Mouse (Mus musculus) gastrocnemius, postnatal 4 days (tissue): ENCODE measurements at regions not wholly inside any gene's neighbourhood (a gene's known extent, or its start where the extent isn't known, plus 50 kb on each side); places are given as distances from the start of the nearest gene placed in this dataset.
"Not testable (repeated sequence)": the region's sequence is repeated elsewhere in the genome, so short reads cannot be mapped to it uniquely, and the experiment has no call there.

Experiments used
- DNase-seq, 2 experiments: peaks; one replicate each; pipeline ENCODE4 v3.0.0; 2021 to 2022; ENCODE audit warnings: low spot score in 2 of 2, mixed read lengths in 2 of 2

DNA sequence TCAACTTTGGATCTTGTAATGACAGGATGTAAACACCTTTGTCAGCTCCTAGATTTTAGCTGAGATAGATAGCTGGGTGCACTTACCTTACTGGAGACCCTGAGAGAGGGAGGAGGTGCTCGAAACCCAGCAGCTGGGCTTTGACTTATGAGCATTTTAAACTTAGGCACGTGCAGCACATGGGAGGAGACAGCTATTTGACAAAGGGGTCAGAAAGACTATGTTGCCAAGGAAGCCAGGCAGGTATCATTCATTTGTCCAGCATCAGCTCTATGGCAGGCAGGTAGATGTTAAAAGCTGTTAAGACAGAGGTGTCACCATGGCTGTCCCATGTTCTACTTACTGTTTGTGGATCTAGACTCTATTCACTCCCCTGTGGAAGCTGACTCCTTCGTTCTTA, 120.0 kb upstream of the Tet2 start:
- no peak for DNase-seq

DNA sequence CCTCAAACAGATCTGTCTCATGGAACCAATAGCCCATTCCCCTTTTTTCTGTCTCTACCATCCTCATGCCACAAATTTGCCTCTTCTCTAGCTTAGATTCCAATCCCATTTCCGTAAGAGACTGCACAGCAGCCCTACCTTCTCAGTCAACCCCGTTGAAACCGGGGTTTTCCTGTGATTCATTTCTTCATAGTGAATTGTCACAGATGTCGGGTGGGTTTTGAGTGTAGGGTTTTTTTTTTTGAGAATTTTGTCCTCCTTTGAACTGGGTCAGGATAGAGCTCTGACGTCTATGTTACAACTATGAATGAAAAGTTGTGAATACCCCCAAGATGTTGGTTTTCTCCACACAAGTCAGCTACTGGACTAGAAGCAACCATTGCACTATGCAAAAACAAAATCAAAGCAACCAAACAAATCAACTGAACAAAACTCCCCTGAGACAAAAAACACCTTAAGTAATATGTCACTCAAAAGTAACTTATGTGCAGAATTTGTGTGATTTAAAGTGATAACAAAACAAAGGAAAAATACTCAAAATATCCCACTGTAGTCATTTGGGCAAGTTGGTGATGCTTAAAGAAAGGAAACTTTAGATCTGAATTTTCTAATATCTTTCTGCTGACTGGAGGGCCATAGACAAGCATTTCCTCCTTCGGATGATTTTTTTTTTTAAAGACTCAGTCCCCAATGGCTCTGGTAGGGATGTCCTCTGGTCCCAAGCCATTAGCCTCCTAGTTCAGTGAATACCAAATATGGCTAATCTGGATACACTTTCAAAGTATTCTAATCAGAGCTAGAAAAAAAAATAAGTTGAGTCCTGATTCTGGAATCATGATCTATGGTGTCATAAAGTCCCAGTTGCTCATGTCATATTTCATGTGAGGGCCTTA, 120.7 kb upstream of the Tet2 start:
- no peak for DNase-seq

DNA sequence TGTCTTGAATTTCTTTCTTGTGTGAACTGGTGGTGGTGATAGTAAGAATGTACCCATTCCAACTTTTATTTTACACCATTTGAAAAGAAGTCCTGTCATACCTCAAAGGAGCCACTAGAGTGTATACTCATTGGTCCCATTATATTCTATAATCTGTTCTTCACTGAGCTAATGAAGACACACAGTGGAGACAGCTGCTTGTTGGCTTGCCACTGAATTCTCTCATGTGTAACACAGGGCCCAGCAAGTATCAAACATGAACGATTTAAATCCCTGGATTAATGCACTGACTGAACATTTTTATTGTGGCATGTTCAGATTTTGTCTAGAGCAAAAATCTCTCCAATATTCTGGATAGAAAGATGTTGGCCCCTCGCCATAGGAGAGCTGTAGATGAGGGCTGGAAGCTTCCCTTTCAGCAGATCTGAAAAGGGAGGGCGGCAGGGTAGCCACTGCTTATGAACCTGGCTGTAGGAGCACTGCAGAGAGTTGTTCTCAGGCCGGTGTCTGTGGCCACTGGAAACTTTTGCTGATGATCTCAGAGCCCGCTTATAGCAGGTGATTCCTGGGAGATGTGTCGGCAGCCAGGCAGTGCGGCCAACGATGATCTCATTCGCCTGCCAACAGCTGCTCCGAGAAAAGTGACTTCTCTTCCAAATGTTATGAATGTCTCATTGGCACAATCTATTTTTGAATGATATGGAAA, 128.0 kb upstream of the Tet2 start:
- peak in 1 of 2 experiments; percentile 42 for DNase-seq

DNA sequence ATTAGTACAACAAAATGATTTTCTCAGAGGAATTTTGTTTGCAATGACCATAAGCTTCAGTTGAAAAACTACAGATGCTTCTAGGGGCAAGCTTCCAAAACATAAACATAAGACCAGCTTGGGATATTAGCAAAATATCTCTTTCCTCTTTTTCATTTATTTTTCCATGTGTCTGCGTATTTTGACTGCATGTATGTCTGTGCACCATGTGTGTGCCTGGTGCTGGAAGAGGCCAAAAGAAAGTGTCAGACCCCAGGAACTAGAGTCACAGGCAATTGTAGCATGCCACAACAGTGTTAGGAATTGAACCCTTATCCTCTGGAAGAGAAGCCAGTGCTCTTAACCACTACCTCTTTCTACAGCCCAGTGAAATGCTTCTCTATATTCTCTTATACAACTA, 133.0 kb upstream of the Tet2 start:
- DNase-seq: no peak

DNA sequence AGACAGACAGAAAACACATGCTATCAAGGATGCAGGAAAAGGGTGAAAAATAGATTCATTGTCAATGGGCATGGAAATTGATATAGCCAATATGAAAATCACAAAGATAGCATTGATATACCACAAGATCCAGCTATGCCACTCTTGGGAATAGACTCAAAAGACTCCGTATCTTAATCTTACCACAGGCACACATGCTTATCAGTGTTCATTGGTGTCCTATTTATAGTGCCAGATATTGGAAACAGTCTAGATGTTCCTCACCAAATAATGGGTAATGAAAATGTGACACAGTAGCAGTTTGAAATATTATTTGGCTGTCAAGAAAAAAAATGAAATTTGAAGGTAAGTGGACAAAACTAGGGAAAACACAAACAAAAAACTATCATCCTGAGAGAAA, 135.0 kb upstream of the Tet2 start:
- no peak for DNase-seq

DNA sequence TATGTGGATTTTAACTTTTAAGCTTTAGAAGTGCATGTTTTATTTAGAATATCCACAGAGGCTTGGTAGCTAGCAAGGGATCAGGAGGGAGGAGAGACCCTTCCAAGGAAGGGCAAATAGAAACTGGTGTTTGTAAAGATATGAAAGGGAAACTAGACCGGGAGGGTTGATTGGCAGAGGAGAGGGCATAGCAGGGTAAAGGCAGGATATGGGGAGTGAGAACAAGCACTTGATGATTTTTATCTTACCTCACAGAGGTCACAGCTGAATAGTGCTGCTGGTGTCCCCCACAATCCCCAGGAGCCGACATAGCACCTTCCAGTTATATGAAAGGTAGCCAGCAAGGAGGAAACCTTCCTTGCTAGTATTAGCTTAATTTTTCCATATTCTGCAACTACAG, 135.4 kb upstream of the Tet2 start:
- no peak for DNase-seq

DNA sequence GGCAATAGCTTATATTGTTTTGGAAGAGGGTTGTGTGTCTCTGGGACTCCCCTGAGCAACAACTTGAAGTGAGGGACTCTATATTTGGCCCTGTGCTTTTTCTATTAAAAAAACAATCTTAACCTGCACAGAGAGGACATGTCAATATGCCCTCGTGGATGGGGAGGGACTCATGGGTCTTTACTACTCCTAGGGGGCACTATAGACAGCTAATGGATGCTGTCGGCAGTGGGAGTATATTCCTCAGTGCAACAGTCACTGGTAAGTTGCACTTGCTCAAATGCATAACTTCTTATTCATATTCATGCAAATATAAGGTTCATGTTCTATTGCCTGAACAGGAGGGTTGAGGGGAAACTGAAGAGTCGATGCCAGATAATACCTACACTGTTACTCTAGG, 135.9 kb upstream of the Tet2 start:
- no peak for DNase-seq

DNA sequence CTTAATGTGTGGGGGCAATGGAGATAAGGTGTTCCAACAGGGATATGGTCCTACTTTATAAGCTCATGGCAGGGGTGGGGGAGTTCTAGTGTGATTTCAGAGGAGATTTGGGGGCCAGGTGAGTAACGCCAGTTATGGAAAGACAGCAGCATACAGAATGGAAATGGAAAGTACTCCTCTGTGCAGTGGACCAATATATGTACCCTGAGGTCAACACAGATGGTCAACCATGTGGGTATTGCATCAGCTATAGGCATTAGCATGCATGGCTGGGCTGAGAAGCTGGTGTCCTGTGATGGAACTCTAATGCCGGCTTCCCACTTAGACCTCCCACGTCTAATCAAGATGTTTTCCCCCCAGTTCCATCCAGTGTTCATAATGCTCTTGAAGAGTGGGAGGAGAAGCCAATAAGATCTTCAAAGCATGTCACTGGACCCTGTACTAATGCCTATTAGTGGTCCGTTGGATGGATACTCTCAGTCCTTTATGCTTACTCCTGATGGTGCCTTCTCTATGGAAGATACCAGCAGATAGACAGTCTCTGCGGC, 139.3 kb upstream of the Tet2 start:
- DNase-seq: no peak

DNA sequence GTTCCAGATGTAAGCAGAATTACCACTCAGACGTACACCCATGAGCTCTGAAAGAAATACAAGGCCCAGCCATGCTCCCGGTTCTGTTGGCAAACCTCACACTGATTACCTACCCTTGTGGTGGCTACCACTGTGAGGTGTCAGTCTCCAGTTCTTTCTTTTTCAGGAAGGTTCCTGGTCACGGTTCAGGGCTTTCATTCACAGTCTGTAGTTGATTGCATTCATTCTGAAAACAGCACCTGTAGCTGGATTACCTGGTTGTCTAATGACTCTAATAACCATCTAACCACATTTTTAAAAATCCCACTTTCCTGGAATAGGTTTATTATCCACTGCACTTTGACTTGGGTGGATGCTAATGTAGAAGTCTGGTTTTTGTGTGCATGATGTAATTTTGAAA, 139.8 kb upstream of the Tet2 start:
- DNase-seq: no peak

DNA sequence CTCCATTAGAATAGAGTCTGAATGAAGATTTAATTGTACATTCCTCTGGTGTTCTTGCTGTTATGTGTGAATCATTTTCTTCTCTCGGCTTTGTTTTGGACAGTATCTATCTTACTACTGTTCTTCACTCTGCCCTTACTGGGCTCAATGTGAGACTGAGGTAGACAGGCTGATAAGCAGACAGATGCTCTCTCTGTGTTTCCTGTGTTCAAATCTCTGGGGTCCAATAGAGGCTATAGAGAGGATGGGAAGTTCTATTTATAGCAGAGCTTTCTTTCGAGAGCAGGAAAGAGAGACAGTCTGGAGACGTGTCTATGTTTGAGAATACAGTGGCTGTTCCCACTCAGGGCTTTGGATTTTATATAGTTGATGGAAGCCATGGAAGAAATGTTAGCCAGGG, 140.5 kb upstream of the Tet2 start:
- DNase-seq: no peak

DNA sequence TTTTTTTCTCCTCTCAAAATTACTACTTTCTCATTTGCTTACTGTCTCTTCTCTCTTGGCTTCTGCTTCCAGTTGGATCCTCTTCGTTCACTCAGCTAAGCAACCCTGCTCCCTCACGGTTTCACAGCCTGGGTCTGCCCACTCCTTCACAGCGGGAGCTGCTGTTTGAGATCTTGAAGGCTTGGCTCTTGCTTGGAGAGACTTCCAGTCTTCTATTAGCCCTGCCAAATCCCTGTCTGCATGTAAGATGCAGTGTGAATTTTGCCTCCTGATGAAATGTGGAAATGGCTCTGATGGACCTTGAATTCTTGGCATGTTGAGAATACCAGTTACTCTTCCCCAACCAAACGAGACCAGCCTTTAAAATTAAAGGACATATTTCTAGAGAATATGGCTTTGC, 149.1 kb upstream of the Tet2 start:
- no peak for DNase-seq

DNA sequence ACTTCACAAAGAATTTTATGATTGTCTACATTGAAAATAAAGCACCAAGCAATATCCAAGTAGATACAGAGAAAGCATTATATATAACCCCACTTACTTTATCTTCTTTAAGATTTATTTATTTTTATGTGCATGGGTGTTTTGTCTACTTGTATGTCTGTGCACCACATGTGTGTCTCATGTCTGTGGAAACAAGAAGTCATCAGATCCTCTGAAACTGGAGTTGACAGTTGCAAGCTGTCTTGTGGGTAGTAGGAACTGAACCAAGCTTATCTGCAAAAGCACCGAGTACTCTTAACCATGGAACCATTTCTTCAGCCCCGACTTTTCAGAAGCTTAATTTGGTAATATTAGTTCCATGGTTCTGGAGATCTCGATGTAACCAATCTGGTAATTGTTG, 151.2 kb upstream of the Tet2 start:
- no peak for DNase-seq

DNA sequence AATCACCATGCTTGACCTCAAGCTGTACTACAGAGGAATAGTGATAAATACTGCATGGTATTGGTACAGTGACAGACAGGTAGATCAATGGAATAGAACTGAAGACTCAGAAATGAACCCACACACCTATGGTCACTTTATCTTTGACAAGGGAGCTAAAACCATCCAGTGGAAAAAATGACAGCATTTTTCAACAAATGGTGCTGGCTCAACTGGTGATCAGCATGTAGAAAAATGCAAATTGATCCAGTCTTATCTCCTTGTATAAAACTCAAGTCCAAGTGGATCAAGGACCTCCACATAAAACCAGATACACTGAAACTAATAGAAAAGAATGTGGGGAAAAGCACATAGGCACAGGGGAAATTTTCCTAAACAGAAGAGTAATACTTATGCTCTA, 159.9 kb upstream of the Tet2 start:
- not testable (repeated sequence) for DNase-seq

DNA sequence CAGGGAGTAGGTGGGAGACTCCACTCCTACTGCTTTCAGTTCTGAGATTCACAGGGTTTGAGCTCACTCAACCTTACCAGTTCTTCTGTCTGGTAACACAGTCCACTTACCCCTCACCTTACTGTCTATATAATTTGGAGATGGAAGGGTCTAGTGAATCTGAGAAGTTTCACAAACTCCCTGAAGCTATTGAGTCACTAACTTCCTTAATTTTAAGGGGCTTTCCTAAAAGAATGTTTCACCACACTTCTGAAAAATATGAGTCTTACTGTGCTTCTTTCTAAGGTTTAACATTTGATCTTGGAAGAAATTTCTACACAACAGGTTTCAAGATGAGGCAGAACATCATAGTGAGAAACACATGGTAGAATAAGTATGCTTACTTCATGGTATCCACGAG, 166.6 kb upstream of the Tet2 start:
- no peak for DNase-seq

DNA sequence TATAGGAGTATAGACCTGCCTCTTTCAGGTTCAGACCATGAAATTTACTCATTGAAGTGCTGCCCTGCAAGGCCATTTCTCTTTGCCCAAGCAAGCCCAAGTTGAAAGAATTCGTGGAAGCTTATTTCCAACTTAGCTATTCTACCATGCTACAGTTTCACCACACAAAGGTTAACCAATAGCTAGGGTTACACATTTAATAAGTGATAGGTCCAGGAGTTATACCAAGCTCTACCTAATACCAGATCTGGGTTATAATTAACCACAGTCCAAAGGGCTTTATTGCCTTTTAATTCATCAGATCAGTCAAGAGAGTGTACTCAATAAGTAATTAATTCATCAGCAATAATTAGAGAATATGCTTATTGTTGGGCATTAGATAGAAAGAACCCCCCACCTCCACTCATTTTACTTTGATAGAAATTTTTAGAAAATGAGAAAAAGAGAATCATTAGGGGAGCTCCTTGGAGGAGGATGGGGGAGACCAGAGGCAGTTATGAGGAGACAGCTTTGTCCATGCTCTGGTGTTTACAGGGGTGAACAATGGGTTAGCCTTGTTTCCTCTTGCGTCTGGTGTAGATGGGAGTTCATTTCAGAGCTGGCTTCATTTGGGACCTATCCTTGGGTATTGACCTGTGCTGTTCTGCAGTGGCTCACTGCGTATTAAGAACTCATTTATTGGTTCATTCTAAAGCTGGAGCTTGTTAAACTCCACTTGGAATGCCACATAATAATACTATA, 177.8 kb upstream of the Tet2 start:
- DNase-seq: no peak

DNA sequence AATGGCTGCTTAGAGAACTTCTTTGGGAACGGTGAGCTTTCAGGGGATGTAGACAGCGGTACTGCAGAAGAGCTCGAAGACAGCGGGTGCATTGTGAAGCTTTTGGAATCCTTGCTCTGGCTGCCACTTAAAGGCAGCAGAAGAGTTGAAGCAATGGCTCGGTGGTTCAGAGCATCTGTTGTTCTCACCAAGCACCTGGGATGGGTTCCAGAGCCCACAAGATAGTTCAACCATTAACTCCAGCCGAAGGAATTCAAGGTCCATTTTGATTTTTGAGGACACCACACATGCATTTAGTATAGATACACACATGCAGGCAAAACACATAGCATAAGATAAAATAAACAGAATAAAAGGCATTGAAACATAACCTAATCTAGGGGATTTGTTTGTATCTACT, 181.9 kb upstream of the Tet2 start:
- DNase-seq: no peak

DNA sequence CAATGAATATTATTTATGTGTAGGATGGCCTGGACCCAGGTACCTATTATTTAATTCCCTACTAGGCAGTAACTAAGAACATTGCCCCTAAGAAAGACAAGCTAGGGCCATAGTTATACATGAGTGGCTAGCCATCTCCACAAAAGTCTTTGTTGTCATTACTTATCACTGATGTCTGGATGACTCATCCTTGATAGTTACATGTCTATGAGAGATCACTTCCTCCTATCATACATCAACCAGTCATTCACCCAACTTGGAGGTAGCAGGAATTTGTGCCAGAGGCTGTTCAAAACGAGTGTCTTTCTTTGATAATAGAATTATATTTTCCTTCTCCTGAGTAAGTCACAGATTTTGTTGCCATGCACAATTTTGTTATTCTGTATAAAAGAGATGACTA, 190.7 kb upstream of the Tet2 start:
- no peak for DNase-seq

DNA sequence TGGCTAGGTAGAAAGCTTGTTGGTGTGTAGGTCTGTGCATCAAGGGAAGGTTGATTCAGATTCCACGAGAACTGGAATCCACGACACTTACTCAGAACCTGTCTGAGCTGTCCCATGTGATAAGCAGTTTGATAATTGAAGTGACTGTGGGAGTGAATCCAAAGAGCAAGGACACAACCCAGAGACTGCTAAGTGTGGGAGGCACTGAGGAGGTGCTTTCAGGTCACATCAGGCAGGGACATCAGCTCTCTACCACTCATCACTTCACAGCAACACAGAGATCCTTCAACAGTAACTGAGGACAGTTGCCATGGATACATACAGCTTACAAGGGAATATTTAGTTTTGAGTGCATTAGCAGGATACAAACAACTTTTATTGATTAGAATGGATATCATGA, 194.0 kb upstream of the Tet2 start:
- DNase-seq: no peak

DNA sequence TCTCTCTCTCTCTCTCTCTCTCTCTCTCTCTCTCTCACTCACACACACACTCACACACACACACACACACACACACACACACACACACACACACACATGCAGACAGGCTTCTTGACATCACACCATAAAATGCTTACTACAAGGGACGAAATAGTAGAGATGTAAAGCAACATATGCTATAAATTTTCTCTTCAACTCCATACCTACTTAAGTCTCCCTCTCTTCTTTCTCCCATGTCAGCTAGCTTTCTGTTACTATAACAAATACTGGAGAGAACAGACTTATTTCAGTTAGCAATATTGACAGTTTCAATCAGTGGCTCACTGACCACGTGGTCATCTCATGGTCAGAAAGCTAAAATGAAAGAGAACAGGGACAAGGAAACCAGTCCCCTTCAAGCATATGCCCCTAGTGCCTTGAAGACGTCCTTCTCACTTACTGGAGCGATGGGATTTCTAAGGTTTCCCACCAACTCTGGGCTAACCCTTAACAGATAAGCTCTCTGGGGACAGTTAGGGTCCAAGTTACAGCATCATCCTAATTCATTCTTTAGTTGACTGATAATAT, 199.7 kb upstream of the Tet2 start:
- DNase-seq: no peak

DNA sequence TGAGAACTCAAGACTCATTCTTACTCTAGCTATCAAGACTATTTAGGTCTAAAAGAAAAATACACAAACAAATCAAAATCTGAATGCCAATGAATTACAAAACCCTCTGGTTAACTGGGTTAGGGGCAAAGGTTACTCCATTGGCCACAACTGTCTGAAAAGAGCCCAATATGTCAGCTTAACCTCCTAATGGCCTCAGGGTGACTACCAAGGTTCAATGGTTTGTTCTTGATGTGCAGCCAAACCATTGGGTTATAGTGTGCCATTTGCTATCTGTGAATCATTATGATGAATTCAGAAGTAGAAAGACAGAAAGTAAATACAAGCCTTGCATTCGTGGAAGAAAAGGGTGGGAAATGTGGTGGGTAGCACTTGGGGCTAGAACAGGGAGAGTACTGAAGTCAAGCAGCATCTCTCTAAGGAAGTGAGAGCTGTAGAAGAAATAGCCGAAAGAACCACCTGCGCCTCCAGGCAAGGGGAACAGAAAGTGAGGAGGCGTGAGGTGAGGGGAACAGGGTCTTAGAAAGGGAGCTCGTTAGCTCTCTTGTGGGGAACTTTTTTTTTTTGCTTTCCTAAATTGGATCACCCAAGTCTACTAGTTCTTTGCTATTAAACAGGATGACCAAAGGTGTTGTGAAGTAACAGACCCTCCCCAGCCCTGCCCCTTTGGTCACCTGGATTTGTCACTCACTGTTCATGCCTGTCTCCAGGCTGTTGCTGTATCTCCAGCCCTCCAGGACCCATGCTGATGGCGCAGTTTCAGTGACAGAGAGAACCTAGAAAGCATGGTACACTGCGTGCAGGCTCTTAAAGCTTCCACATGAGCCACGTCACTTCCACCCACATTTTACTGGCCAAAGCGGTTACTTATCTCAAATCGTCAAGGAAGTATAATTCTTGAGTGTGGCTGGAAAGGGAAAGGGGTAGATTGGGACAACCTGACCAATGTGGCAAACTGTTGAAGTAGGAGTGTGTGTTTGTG, 204.1 kb upstream of the Tet2 start:
- no peak for DNase-seq
